Mouse (Mus musculus) heart, embryonic 10.5 days (tissue): Measurements from ENCODE around the gene Mrps16. TPM values are rescaled to one million over a fixed set of nuclear protein-coding genes. Genes with fewer than 3 reads are reported as not detected.
A peak's percentile ranks its signal among the peaks of the same experiment; 100 is the strongest.

Source experiments
- DNase-seq: peaks from one replicate; pipeline ENCODE4 v3.0.0-alpha.2; 2017; ENCODE audit warnings: low spot score
- H3K27ac ChIP-seq: fragments of 300-500 bp; sonication (generic); 2 replicates; pipeline ENCODE4 v1.5.1; 2016; ENCODE audit warnings: mild to moderate bottlenecking
- H3K27me3 ChIP-seq: fragments of 300-500 bp; sonication (generic); 2 replicates; pipeline ENCODE4 v1.6.1; 2016; ENCODE audit warnings: mild to moderate bottlenecking; ENCODE audit not compliant: poor library complexity, insufficient read depth, severe bottlenecking
- H3K36me3 ChIP-seq: fragments of 300-500 bp; sonication (generic); 2 replicates; pipeline ENCODE4 v1.6.1; 2016; ENCODE audit warnings: mild to moderate bottlenecking, moderate library complexity
- H3K4me1 ChIP-seq: fragments of 300-500 bp; sonication (generic); 2 replicates; pipeline ENCODE4 v1.6.1; 2016; ENCODE audit warnings: mild to moderate bottlenecking
- H3K4me3 ChIP-seq: fragments of 300-500 bp; sonication (generic); 2 replicates; pipeline ENCODE4 v1.5.1; 2016; ENCODE audit warnings: mild to moderate bottlenecking, moderate library complexity
- H3K9me3 ChIP-seq: fragments of 300-500 bp; sonication (generic); 2 replicates; pipeline ENCODE4 v1.6.1; 2016; ENCODE audit warnings: mild to moderate bottlenecking, moderate library complexity
- WGBS: fragments of 180-500 bp; shearing (Covaris S2); methylation state at CpG from one replicate; pipeline ENCODE4 v1.1.7; 2016; 5-methylcytosine and 5-hydroxymethylcytosine counted together
- polyA plus RNA-seq: library from polyadenylated mRNA; unstranded; fragments of >200 nt; fragmentation: Nextera tagmentation; extraction: Ambion mirVana; gene quantifications from 2 replicates; pipeline ENCODE4 v1.2.1, GENCODE M21; 2016

Mrps16 gene
- polyA plus RNA-seq, result 95.0 and 108 TPM in 2 replicates

DNA sequence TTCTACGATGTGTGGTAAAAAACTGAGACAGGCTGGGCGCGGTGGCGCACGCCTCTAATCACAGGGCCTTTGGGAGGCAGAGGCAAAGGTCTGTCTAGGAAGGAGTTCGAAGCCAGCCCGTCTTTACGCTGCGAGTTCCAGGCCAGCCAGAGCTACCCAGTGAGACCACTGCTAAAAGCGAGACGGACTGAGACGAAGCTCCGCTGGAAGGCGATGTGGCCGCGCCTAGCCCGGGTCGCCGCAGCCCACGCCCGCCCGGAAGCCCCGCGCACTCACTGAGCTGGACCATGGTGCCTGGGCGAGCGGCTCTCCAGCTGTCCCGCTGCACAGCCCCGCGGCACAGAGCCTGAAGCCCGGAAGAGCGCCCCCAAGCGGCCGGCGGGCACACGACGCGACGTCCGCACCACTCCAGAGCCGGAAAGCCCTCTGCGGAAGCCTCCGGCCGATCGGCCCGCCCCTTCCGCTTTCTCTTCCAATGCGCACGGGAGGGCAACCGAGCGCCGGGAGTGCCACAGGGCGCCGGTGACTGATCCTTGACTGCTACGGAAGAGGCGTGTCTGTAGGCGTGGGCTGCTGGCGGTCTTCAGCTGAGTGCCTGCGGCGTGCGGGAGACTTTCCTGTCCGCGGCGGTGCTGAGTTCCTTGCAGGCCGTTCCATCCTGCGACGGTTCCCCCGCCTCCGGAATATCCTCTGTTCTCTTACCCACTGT, at the start of gene Mrps16:
Gene Mrps16, minus strand, starts transcription at position 430 of the 709 bp plus-strand sequence.
- peak; percentile 98 for DNase-seq
- peaks cover 15% of the 10 kb centered on the region for H3K4me1 ChIP-seq
- H3K9me3 ChIP-seq, result no peaks in the 10 kb centered on the region
- H3K27ac ChIP-seq, result peak within 1 kb of the TSS; percentile 96
- WGBS, result under 1% methylated on average over 68 of the region's 68 CpGs
- H3K4me3 ChIP-seq, result peak within 1 kb of the TSS; percentile 81
- peaks cover 20% of the 10 kb centered on the region for H3K36me3 ChIP-seq
- no peaks in the 10 kb centered on the region for H3K27me3 ChIP-seq

GRCm38 (mm10) chr14:20442252-20442651, 48.8 kb upstream of the Mrps16 start:
- 49% methylated on average over 17 of the region's 17 CpGs for whole genome bisulfite sequencing
- Histone ChIP-seq H3K4me1 (no peaks in the 10 kb centered on the region), H3K27ac (no peak overlapping the region), H3K4me3 (0 out of 2 replicates have a peak overlapping the region, but pooled peaks have one; percentile 22), H3K9me3 (no peaks in the 10 kb centered on the region), H3K36me3 (no peaks in the 10 kb centered on the region), H3K27me3 (no peaks in the 10 kb centered on the region)
- no peak for DNase-seq

- H3K4me3 ChIP-seq, result no peak overlapping the region
- no peak overlapping the region for H3K27ac ChIP-seq
- WGBS, result 67% methylated on average over 6 of the region's 6 CpGs
- H3K9me3 ChIP-seq, result no peaks in the 10 kb centered on the region
- DNase-seq, result no peak
- H3K27me3 ChIP-seq, result no peaks in the 10 kb centered on the region
- no peaks in the 10 kb centered on the region for H3K36me3 ChIP-seq
- no peaks in the 10 kb centered on the region for H3K4me1 ChIP-seq
These were observed 43.5 kb upstream of the Mrps16 start for GRCm38 (mm10) chr14:20436976-20437375.

- Histone ChIP-seq H3K4me3 (no peak overlapping the region), H3K27me3 (no peaks in the 10 kb centered on the region), H3K4me1 (no peaks in the 10 kb centered on the region), H3K27ac (no peak overlapping the region), H3K36me3 (no peaks in the 10 kb centered on the region), H3K9me3 (no peaks in the 10 kb centered on the region)
- DNase-seq, result no peak
- 85% methylated on average over 4 of the region's 4 CpGs for WGBS
These were observed 39.0 kb upstream of the Mrps16 start for GRCm38 (mm10) chr14:20432420-20432819.

DNA sequence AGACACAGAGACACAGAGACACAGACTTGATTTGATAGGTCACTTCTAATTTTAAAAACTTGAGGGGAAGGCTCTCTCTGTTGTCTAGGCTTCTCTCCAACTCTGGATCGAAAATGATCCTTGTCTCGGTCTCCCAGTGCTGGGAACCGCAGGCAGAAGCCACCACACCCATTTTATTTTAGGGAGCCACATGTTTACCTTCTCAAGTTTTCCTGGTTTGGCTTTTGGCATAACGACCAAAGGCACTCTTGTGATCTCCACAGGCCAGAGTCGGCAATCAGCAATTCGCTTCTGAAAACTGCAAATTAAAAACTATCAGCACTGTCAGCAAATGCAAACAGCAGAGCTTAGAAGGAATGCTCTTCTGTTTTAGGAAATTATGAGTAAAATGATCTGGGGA, 38.3 kb upstream of the Mrps16 start:
- DNase-seq, result no peak
- Histone ChIP-seq H3K36me3 (no peaks in the 10 kb centered on the region), H3K4me1 (no peaks in the 10 kb centered on the region), H3K27me3 (no peaks in the 10 kb centered on the region), H3K4me3 (no peak overlapping the region), H3K27ac (no peak overlapping the region), H3K9me3 (no peaks in the 10 kb centered on the region)
- 80% methylated on average over 6 of the region's 6 CpGs for WGBS

- H3K4me1 ChIP-seq, result no peaks in the 10 kb centered on the region
- H3K9me3 ChIP-seq, result no peaks in the 10 kb centered on the region
- H3K4me3 ChIP-seq, result no peak overlapping the region
- DNase-seq, result no peak
- no peaks in the 10 kb centered on the region for H3K36me3 ChIP-seq
- no peaks in the 10 kb centered on the region for H3K27me3 ChIP-seq
- no peak overlapping the region for H3K27ac ChIP-seq
- WGBS, result 48% methylated on average over 1 of the region's 1 CpGs
These were observed 36.4 kb upstream of the Mrps16 start for GRCm38 (mm10) chr14:20429833-20430232.

DNA sequence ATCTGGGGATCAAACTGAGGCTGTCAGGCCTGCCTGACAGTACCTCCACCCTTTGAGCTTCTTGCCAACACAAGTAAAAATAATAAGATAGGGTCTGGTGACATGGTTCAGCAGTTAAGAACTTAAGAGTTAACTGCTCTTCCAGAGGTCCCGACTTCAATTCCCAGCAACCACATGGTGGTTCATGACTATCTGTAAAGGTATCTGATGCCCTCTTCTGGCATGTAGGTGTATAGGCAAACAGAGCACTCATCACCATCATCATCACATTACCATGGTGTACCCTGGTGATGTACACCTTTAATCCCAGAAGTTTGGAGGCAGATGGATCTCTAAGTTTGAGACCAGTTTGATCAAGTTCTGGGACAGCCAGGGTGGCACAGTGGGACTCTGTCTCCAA, 35.2 kb upstream of the Mrps16 start:
- Histone ChIP-seq H3K9me3 (no peaks in the 10 kb centered on the region), H3K27ac (no peak overlapping the region), H3K4me3 (no peak overlapping the region), H3K36me3 (no peaks in the 10 kb centered on the region), H3K4me1 (no peaks in the 10 kb centered on the region), H3K27me3 (no peaks in the 10 kb centered on the region)
- 28% methylated on average over 1 of the region's 1 CpGs for WGBS
- DNase-seq, result no peak

GRCm38 (mm10) chr14:20423046-20423445, 29.6 kb upstream of the Mrps16 start:
- no peak for DNase-seq
- Histone ChIP-seq H3K27ac (no peak overlapping the region), H3K36me3 (no peaks in the 10 kb centered on the region), H3K9me3 (no peaks in the 10 kb centered on the region), H3K4me1 (no peaks in the 10 kb centered on the region), H3K4me3 (no peak overlapping the region), H3K27me3 (no peaks in the 10 kb centered on the region)
- WGBS, result 79% methylated on average over 6 of the region's 6 CpGs

GRCm38 (mm10) chr14:20422257-20422656, 28.8 kb upstream of the Mrps16 start:
- Histone ChIP-seq H3K27me3 (no peaks in the 10 kb centered on the region), H3K4me3 (no peak overlapping the region), H3K4me1 (no peaks in the 10 kb centered on the region), H3K27ac (no peak overlapping the region), H3K36me3 (no peaks in the 10 kb centered on the region), H3K9me3 (no peaks in the 10 kb centered on the region)
- DNase-seq, result no peak
- WGBS, result 63% methylated on average over 7 of the region's 7 CpGs

GRCm38 (mm10) chr14:20400071-20400470, 6.6 kb upstream of the Mrps16 start:
- DNase-seq, result no peak
- H3K27ac ChIP-seq, result no peak overlapping the region
- H3K9me3 ChIP-seq, result no peaks in the 10 kb centered on the region
- H3K36me3 ChIP-seq, result no peaks in the 10 kb centered on the region
- no peaks in the 10 kb centered on the region for H3K4me1 ChIP-seq
- 33% methylated on average over 1 of the region's 1 CpGs for WGBS
- H3K27me3 ChIP-seq, result no peaks in the 10 kb centered on the region
- no peak overlapping the region for H3K4me3 ChIP-seq

- no peaks in the 10 kb centered on the region for H3K27me3 ChIP-seq
- H3K36me3 ChIP-seq, result no peaks in the 10 kb centered on the region
- H3K27ac ChIP-seq, result no peak overlapping the region
- DNase-seq, result no peak
- H3K9me3 ChIP-seq, result no peaks in the 10 kb centered on the region
- no peak overlapping the region for H3K4me3 ChIP-seq
- 48% methylated on average over 4 of the region's 4 CpGs for WGBS
- peaks cover 4% of the 10 kb centered on the region; the same call in 1 of the 2 replicates for H3K4me1 ChIP-seq
These were observed 5.4 kb upstream of the Mrps16 start for GRCm38 (mm10) chr14:20398864-20399263.

DNA sequence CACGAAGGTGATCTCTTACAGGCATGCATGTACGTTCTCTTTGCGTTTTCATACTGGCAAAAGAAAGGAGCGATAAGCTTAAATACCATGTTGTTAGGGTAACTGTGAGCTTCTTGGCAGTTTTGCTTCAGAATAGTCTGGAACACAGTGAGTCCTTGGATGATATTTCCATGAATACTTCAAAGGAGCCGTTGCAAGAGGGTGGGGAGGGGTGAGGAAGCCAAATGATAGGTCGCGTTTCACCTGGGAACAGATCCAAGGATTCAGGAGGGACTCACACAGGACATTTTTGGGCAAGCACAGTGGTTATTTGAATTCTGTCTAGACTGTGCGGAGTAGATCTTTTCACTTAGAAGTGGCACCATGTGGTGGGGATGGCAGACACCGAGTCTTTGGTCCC, 3.8 kb upstream of the Mrps16 start:
- DNase-seq, result no peak
- Histone ChIP-seq H3K4me3 (no peak overlapping the region), H3K9me3 (no peaks in the 10 kb centered on the region), H3K27ac (no peak overlapping the region), H3K27me3 (no peaks in the 10 kb centered on the region), H3K36me3 (no peaks in the 10 kb centered on the region), H3K4me1 (peaks cover 6% of the 10 kb centered on the region)
- WGBS, result 80% methylated on average over 9 of the region's 9 CpGs

GRCm38 (mm10) chr14:20392326-20392725, 1.1 kb downstream of the Mrps16 start:
- H3K27ac ChIP-seq, result no peak overlapping the region
- peak overlapping the region; percentile 34; the same call in 1 of the 2 replicates for H3K4me3 ChIP-seq
- H3K36me3 ChIP-seq, result peaks cover 24% of the 10 kb centered on the region
- 77% methylated on average over 4 of the region's 4 CpGs for WGBS
- DNase-seq, result no peak
- no peaks in the 10 kb centered on the region for H3K9me3 ChIP-seq
- peaks cover 24% of the 10 kb centered on the region for H3K4me1 ChIP-seq
- no peaks in the 10 kb centered on the region for H3K27me3 ChIP-seq
